Mouse (Mus musculus): ENCODE measurements at regions not wholly inside any gene's neighbourhood (a gene's known extent, or its start where the extent isn't known, plus 50 kb on each side); places are given as distances from the start of the nearest gene placed in this dataset.

GRCm38 (mm10) chr3:60389032-60389431, 83.6 kb upstream of the Mbnl1 start:
- no peak for TF ChIP-seq CTCF (IDR thresholded peaks at IDR 0.05; ENCODE audit: borderline replicate concordance, insufficient read depth, low read depth, low read length)
- no peak for TF ChIP-seq POLR2A (IDR thresholded peaks at IDR 0.05; ENCODE audit: borderline replicate concordance, insufficient read depth, low read length)
